Mouse (Mus musculus): ENCODE results near the gene Gm49358.

The Gm49358 gene

GRCm38 (mm10) chr10:86819649-86820165 lies 55.9 kb downstream of the Gm49358 start:
- DNase-seq, result no peak

GRCm38 (mm10) chr10:86821014-86821413 lies 57.2 kb downstream of the Gm49358 start:
- no peak for DNase-seq

GRCm38 (mm10) chr10:86824093-86824492 lies 60.3 kb downstream of the Gm49358 start:
- no peak for DNase-seq

- DNase-seq, result peak; percentile 61
These were observed 61.1 kb downstream of the Gm49358 start for GRCm38 (mm10) chr10:86824871-86825270.

DNA sequence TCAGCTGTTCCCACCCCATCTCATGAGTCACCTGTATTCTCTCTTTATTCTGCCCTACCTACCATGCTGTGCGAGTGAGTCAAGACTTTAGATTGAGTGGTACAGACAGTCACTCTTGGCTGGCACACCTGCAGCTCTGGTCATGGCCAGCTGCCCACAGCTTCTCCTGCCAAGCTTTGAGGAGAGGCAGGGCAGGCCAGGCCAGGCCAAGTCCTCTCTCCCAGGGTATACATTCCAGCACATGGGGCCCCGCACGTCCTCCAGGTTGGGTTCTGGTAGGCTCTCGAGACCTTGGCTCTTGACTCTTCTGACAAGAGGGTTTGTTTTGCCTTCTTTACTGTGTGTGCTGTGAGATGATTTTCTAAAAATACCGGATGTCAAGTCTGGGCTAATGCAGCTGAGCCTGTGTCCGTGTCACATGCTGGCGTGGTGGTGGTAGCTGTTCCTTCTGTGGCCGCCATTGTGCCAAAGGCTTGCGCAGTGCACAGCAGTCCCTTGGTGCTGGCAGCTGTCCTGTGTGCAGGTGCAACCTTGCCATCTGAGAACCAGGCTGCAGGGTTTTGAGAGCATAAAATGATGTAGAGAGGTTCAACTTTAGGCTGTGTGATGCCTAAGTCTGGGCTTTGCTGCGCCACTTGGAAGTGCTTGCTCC lies 62.2 kb downstream of the Gm49358 start:
- DNase-seq, result peak; percentile 86

DNA sequence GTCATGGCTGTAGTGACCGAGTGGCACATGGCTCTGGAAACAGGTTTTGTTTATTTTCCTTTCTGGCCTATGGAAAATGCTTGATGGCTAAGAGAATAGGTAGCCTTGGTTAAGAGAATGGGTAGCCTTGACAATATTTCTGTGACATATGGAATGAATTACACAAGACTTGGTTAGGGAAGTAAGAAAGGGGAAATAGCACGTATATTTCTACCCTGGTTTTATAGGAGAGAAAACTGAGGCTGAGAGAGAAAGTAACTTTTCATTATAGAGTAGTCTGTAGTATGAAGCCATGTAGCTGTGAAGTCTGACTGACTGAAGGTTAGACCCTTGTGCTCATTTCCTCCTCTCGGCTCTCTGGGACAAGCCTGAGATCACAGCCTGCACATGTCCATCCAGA lies 63.2 kb downstream of the Gm49358 start:
- no peak for DNase-seq

- peak; percentile 82 for DNase-seq
These were observed 64.7 kb downstream of the Gm49358 start for GRCm38 (mm10) chr10:86828221-86829135.

DNA sequence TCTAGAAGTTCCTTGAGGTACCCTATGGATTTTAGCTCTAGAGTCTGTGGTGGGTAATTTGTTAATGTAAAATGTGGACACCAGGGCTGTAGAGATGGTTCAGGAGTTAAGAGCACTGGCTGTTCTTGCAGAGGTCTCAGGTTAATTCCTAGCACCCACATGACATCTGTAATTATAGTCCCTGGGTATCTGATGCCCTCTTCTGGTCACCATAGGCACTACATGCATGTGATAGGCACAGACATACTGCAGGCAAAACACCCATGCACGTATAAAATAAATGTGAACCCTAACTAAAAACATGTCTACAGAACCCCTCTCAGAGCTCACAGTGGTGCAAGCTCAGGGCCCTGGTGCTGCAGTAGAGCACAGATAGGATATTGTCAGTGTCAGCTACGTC lies 65.7 kb downstream of the Gm49358 start:
- no peak for DNase-seq

GRCm38 (mm10) chr10:86836784-86837183 lies 73.0 kb downstream of the Gm49358 start:
- DNase-seq, result no peak

DNA sequence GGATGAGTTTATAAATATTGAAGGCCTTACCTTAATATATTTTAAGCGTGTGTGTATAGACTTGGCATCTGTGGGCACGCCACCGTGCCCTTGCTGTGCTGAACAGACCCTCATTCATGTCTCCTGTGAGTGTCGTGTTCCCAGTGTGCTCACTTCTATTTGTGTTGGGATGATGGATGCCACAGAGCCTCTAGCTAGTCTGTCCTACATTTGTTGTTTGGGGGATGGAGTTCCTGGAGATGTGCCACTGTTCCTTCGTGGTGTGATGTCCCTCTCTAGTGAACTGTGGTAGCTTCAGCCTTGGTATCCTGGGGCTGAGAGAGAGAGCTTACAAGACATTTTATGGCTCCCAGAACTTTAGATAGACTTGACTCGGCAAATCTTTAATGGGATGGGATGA lies 75.1 kb downstream of the Gm49358 start:
- no peak for DNase-seq

DNA sequence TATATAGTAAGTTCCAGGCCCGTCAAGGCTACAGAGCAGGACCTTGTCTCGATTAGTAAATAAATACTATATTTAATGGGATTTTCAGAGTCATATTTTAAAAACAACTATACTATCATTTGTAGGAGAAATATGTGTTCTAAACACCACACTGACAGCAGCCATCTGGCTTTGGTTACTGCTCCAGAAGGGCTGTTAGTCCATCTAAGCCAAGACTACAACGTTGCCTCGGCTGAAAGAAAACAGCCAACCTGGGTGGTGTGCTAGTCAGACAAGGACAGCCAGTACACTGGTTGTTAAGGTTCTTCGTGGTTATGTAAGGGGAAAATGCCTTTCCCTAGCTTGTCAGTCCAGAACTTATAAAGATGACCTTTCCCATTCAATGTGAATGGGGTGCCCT lies 78.9 kb downstream of the Gm49358 start:
- no peak for DNase-seq

DNA sequence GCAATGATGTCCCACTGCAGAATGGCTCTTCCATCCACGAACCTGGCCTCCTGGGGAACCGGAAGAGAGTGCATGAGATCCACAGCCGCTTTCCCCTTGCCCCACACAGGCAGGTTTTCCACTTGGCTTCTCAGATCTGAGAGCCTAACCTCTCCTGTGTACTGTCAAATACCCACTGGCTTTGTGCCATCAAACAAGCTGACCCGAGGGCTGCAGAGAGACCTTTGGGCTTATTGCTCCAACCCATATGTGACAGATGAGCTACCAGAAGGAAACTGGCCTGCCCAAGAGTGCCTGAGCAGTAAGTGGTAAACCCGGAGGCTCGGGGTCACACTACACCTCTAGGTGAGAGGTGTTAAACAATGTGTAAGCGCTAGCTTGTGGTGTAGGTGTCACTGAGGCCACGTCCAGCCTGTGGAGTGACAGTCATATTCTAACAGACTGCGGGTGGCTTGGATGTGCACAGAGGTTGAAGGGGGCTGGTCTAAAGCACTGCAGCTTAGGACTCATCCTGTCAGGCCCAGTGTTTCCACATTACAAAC lies 83.2 kb downstream of the Gm49358 start:
- DNase-seq, result peak; percentile 55

- no peak for DNase-seq
These were observed 85.3 kb downstream of the Gm49358 start for GRCm38 (mm10) chr10:86849087-86849486.

- no peak for DNase-seq
These were observed 85.7 kb downstream of the Gm49358 start for GRCm38 (mm10) chr10:86849508-86849907.

- DNase-seq, result no peak
These were observed 88.4 kb downstream of the Gm49358 start for GRCm38 (mm10) chr10:86852160-86852559.

- DNase-seq, result no peak
These were observed 89.7 kb downstream of the Gm49358 start for GRCm38 (mm10) chr10:86853433-86853832.

- DNase-seq, result no peak
These were observed 96.6 kb downstream of the Gm49358 start for GRCm38 (mm10) chr10:86860396-86860795.

- DNase-seq, result peak; percentile 84
These were observed 98.7 kb downstream of the Gm49358 start for GRCm38 (mm10) chr10:86862496-86862895.

- DNase-seq, result no peak
These were observed 99.7 kb downstream of the Gm49358 start for GRCm38 (mm10) chr10:86863429-86863828.

- no peak for DNase-seq
These were observed 108.3 kb downstream of the Gm49358 start for GRCm38 (mm10) chr10:86872121-86872520.

DNA sequence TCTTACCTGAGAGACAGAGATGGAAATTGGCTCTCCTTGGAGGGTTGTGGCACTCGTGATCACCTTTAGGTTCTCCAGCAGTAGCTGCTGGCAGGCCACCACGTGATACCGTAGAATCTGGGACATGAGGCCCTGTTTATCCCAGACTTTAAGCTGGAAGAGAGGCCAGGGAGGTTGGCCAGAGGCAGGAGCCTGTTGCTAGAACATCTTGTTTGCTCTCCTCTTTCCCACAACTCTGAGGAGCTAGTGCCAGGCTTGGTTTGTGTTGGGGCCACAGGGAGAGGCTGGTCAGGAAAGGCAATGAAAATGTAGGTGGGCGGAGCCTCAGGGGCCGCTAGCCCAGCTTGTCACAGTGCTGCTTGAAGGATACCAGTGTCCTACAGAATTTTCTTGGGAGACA lies 108.8 kb downstream of the Gm49358 start:
- DNase-seq, result no peak

GRCm38 (mm10) chr10:86878721-86879120 lies 114.9 kb downstream of the Gm49358 start:
- peak; percentile 18 for DNase-seq

DNA sequence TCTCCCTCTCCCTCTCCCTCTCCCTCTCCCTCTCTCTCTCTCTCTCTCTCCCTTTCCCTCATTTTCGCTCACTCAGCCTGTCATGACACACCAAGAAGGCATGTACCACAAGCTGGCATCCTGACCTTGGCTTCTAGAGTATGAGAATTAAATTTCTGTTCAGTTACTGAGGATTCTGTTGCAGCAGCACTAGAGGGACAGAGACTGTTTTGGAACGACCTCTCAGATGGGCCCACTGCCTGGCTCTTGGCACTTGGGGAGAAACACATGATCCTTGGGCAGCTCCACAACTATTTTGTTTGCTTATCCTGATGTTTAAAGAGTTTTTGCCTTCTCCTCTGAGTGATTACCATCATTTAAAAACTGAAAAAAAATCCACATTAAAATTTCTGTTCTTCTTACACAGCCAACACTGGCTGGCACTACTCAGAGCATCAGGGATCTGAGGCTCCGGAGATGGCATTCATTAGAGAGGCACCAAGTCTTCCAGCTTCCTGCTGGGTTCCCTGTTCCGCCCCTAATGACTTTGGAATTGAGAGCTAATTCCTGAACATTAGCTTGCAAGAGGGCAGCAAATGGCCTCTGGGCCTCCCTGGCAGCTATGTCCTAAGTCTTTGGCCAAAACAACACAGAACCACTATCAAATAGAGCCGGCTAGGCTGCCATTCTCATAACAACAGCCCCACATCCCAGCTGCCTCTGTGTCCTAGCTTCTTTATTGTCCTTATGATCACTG lies 116.5 kb downstream of the Gm49358 start:
- no peak for DNase-seq
